Mouse (Mus musculus) ES-Bruce4 (cell line): ENCODE data around the gene Smad3. TPM values are rescaled to one million over a fixed set of nuclear protein-coding genes. Genes with fewer than 3 reads are reported as not detected.

Experiments
- H3K27ac ChIP-seq: 2 replicates; pipeline ENCODE4 v1.5.1; 2012; ENCODE audit warnings: low read length, inconsistent platforms; ENCODE audit not compliant: insufficient read depth
- H3K27me3 ChIP-seq: 2 replicates; pipeline ENCODE4 v1.6.1; 2012; ENCODE audit warnings: mild to moderate bottlenecking, low read length, inconsistent platforms; ENCODE audit not compliant: control insufficient read depth, poor library complexity, insufficient read depth, severe bottlenecking
- H3K36me3 ChIP-seq: 2 replicates; pipeline ENCODE4 v1.6.1; 2012; ENCODE audit warnings: inconsistent platforms, mild to moderate bottlenecking, low read length, moderate library complexity; ENCODE audit not compliant: control insufficient read depth, poor library complexity, insufficient read depth, severe bottlenecking
- H3K4me1 ChIP-seq: one replicate; pipeline ENCODE4 v1.8.1; 2011; ENCODE audit warnings: low read length; ENCODE audit not compliant: control insufficient read depth, insufficient read depth
- H3K4me3 ChIP-seq: 2 replicates; pipeline ENCODE4 v1.5.1; 2011; ENCODE audit warnings: low read depth, mild to moderate bottlenecking, low read length
- H3K9ac ChIP-seq: 2 replicates; pipeline ENCODE4 v1.6.1; 2012; ENCODE audit warnings: low read depth, mild to moderate bottlenecking, inconsistent platforms; ENCODE audit not compliant: poor library complexity, severe bottlenecking
- H3K9me3 ChIP-seq: replicated peaks from 2 replicates; pipeline ENCODE4 v1.6.1; 2012; ENCODE audit warnings: mild to moderate bottlenecking, low read length, inconsistent platforms; ENCODE audit not compliant: control insufficient read depth, poor library complexity, insufficient read depth, severe bottlenecking
- CTCF ChIP-seq: IDR thresholded peaks from one replicate; pipeline ENCODE4 v1.8.1; 2011; ENCODE audit warnings: low read depth, low read length
- EP300 ChIP-seq: IDR thresholded peaks from 2 replicates; pipeline ENCODE4 v1.6.1; 2011; ENCODE audit warnings: low read depth, low read length; ENCODE audit not compliant: insufficient read depth
- POLR2A ChIP-seq: IDR thresholded peaks from one replicate; pipeline ENCODE4 v1.8.1; 2011; ENCODE audit warnings: low read length; ENCODE audit not compliant: insufficient read depth
- polyA plus RNA-seq: library from polyadenylated mRNA; stranded (reverse); fragments of >200 nt; gene quantifications from 2 replicates; pipeline ENCODE4 v1.2.4, GENCODE M21; 2011; ENCODE audit warnings: low read depth; ENCODE audit not compliant: missing spikeins, insufficient read depth, insufficient read length

Gene Smad3
- polyA plus RNA-seq, 1 experiment: 25.7 TPM

DNA sequence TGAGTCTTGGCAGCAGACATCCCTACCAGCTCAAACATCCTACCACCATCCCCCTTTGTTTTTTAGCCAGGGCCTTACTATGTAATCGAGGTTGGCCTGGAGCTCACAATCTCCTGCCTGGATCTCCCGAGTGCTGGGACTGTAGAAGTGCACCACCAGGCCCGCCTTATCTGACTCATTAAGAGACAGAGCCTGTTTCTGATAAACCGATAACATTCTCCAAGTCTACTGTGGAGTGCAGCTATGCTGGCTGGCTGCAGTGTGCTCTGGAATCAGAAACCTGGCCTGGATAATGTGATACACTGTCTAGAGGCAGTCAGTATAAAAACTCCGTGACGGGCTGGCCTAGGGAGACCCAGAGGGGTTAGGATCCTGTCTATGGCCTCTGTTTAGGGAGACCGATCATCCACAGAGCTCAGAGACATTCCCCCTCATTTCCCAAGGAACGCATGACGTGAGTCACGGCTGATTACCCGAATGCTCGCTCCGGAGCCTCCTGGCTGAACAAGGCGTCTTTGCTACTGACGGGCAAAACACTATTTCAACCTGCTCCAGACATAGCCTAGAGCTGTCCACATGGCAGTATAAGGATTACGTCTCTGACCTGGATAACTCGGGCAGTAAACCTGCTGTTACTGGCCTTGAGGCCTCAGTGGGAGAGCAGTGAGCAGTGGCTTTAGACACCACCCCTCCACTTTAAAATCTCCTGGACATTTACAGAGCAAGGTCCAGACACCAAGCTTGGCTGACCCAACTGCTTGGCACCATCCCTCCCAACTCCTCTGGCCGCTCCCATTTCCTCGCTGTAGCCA is 11.8 kb downstream of the Smad3 start:
- H3K36me3 ChIP-seq: no peaks in the 10 kb centered on the region
- no peak overlapping the region for H3K4me3 ChIP-seq
- H3K9me3 ChIP-seq: no peaks in the 10 kb centered on the region
- TF ChIP-seq EP300 (no peak), CTCF (no peak), POLR2A (no peak)
- H3K27me3 ChIP-seq: no peaks in the 10 kb centered on the region
- H3K9ac ChIP-seq: no peak overlapping the region
- H3K27ac ChIP-seq: no peak overlapping the region
- no peaks in the 10 kb centered on the region for H3K4me1 ChIP-seq

DNA sequence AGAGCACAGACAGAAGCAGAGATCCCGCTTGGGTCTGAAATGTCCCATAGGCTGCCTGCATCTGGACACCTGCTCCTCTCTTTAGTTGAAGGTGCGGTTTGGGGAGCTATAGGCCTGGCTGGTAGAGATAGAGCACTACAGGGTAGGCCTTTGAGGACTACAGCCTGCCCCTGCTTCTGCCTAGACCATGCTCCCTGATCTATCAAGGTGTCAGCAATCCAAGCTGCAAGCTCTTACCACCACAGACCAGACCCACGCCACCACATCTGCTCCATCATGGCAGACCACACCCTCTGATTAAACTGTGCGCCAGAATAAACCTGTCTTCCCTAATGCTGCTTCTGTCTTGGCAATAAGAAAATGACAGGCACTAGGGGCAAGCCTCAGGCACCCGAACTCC is 13.2 kb downstream of the Smad3 start:
- Histone ChIP-seq H3K9ac (no peak overlapping the region), H3K4me1 (peaks cover 2% of the 10 kb centered on the region), H3K36me3 (no peaks in the 10 kb centered on the region), H3K9me3 (no peaks in the 10 kb centered on the region), H3K27me3 (no peaks in the 10 kb centered on the region), H3K4me3 (no peak overlapping the region), H3K27ac (no peak overlapping the region)
- TF ChIP-seq POLR2A: no peak
- TF ChIP-seq CTCF: no peak
- TF ChIP-seq EP300: no peak

DNA sequence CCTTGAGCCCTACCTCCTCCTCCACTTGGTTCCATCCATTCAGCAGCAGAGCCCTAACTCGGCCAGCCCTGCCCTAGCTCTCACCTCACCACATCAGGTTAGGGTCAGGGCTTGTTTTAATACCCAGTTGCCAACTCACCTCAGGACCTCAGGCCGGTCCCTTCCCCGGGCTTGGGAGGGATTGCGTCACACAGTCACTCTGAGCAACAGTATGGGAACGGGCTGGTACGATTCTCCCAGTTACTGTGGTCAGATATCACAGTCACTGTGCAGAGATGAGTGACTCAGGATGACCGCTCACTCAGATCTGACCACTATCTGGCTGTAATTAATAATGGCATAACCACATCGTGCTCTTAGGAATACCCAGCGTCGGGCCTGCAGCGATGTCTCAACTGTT is 14.0 kb downstream of the Smad3 start:
- H3K4me1 ChIP-seq: peaks cover 2% of the 10 kb centered on the region
- no peaks in the 10 kb centered on the region for H3K9me3 ChIP-seq
- H3K27ac ChIP-seq: no peak overlapping the region
- H3K36me3 ChIP-seq: no peaks in the 10 kb centered on the region
- no peak overlapping the region for H3K9ac ChIP-seq
- H3K4me3 ChIP-seq: no peak overlapping the region
- no peaks in the 10 kb centered on the region for H3K27me3 ChIP-seq
- no peak for TF ChIP-seq EP300
- TF ChIP-seq CTCF: no peak
- no peak for TF ChIP-seq POLR2A

DNA sequence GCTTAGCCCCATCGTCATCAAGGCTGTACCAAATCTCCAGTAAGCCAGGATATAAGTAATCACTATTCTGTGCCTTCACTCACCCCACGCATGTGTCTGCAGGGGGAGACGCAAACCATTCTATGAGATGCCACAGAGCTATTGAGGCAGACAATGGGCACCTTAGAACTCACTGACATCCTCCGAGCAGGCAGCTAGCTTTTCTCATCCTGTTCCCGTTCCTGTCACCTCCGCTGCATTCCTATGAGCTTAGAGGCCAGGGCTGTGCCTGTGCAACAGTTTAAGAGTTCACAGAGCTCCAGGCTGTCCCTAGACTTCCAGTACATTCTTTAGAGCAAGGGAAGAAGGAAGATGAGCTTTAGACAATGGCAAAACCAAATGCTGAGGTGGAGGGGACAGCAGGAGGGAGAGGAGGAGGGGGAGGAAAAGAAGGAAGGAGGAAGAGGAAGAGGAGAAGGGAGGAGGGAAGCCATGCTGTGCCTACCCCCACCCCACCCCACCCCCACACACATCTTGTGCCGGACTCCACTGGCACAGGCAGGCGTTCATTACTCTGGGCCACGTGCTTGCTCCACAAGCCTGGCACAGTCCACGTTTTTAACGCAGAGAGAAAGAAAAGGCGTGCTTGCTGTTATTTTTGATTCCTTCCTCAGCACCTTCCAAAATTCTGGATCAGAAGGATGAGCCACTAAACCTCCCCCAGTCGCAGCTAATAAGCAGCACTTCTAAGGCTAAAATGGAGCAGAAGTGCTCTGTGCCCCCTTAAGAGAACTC is 14.7 kb downstream of the Smad3 start:
- H3K27me3 ChIP-seq: no peaks in the 10 kb centered on the region
- no peaks in the 10 kb centered on the region for H3K36me3 ChIP-seq
- H3K4me1 ChIP-seq: peaks cover 2% of the 10 kb centered on the region
- no peaks in the 10 kb centered on the region for H3K9me3 ChIP-seq
- H3K4me3 ChIP-seq: no peak overlapping the region
- H3K27ac ChIP-seq: no peak overlapping the region
- no peak overlapping the region for H3K9ac ChIP-seq
- TF ChIP-seq EP300 (no peak), POLR2A (no peak), CTCF (no peak)

DNA sequence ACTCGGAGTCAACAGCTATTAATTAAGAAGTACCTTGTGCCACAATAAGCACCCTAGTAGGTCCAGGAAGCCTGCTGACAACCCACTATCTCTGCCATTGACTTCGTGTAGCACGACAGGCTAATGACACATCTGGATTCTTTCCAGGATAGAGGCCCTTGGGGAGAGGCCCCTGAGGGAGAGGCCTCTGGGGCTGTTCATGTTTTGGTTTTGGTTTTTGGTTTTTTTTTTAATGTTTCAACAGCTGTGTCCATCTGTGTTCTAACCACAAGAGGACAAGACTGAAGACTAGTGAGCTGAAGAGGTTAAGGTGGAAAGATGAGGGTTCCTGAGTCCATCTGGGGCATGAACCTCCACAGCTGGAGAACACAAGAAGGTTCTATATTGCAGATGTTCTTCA is 15.5 kb downstream of the Smad3 start:
- Histone ChIP-seq H3K9ac (no peak overlapping the region), H3K27ac (no peak overlapping the region), H3K4me3 (no peak overlapping the region), H3K36me3 (no peaks in the 10 kb centered on the region), H3K9me3 (no peaks in the 10 kb centered on the region), H3K27me3 (no peaks in the 10 kb centered on the region), H3K4me1 (peaks cover 2% of the 10 kb centered on the region)
- TF ChIP-seq CTCF: no peak
- no peak for TF ChIP-seq POLR2A
- TF ChIP-seq EP300: no peak

DNA sequence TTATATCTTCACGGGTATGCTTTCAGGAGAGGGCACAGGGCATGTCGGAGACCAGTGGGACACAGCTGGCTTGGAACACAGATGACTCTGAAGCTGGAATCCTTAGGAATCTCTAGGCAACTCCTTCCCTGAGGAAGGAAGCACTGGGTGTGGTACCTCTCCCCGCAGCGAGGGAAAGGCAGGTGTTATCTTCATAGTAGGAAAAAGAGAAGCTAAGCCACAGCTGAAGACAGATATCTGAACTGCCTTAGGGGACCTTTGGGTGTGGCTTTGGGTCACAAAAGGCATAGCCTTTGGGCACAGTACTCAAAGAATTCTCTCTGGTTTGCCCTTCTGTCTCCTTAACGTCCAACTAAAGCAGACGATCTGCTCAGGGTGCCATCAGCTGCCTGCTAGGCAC is 16.0 kb downstream of the Smad3 start:
- H3K9me3 ChIP-seq: no peaks in the 10 kb centered on the region
- H3K4me1 ChIP-seq: peaks cover 2% of the 10 kb centered on the region
- H3K36me3 ChIP-seq: no peaks in the 10 kb centered on the region
- no peaks in the 10 kb centered on the region for H3K27me3 ChIP-seq
- no peak overlapping the region for H3K27ac ChIP-seq
- TF ChIP-seq EP300 (peak; percentile 51; the same call in 1 of the 2 replicates), CTCF (no peak), POLR2A (no peak)
- H3K9ac ChIP-seq: no peak overlapping the region
- H3K4me3 ChIP-seq: no peak overlapping the region
